Mouse (Mus musculus) CH12.LX (cell line): ENCODE results near the gene Ank2. TPM values are rescaled to one million over a fixed set of nuclear protein-coding genes. Genes with fewer than 3 reads are reported as not detected.

ENCODE experiments used
- DNase-seq: peaks from one replicate; pipeline ENCODE4 v3.0.0-alpha.2; 2013; ENCODE audit errors: extremely low read depth
- H3K27ac ChIP-seq: 2 replicates; pipeline ENCODE4 v1.5.1; 2012; ENCODE audit warnings: low read depth, mild to moderate bottlenecking, control low read depth, moderate library complexity; ENCODE audit not compliant: insufficient read depth
- H3K27me3 ChIP-seq: replicated peaks from 2 replicates; pipeline ENCODE3; 2012; ENCODE audit warnings: inconsistent platforms
- H3K36me3 ChIP-seq, 2 experiments: replicated peaks in 1 of 2; 2 replicates each; pipeline versions ENCODE3 to v1.6.1; 2012; ENCODE audit warnings: inconsistent platforms in 1 of 2, low read length in 1 of 2, mild to moderate bottlenecking in 1 of 2, mixed read lengths in 1 of 2, moderate library complexity in 1 of 2; ENCODE audit not compliant: control insufficient read depth in 1 of 2, insufficient read depth in 1 of 2
- H3K4me1 ChIP-seq, 2 experiments: 2 replicates each; pipeline ENCODE4 v1.6.1; 2012; ENCODE audit warnings: inconsistent platforms in 1 of 2, moderate library complexity in 1 of 2; ENCODE audit not compliant: insufficient read depth in 2 of 2, control insufficient read depth in 1 of 2
- H3K4me2 ChIP-seq: 2 replicates; pipeline ENCODE4 v1.6.1; 2012; ENCODE audit warnings: low read depth, mild to moderate bottlenecking, control low read depth; ENCODE audit not compliant: poor library complexity, insufficient read depth, severe bottlenecking
- H3K4me3 ChIP-seq, 3 experiments: fragments of 150-350 bp in 1 of 3; sonication (generic) in 1 of 3; replicated peaks in 1 of 3; 2 replicates each; pipeline versions ENCODE3 to v1.5.1; 2011 to 2012; ENCODE audit warnings: low read depth in 2 of 3, low read length in 2 of 3, mild to moderate bottlenecking in 2 of 3, moderate library complexity in 2 of 3, control low read depth in 1 of 3, improper control_type of control experiment in 1 of 3, inconsistent platforms in 1 of 3, mixed read lengths in 1 of 3; ENCODE audit not compliant: poor library complexity in 1 of 3
- H3K79me2 ChIP-seq: replicated peaks from 2 replicates; pipeline ENCODE4 v1.6.1; 2012; ENCODE audit warnings: mild to moderate bottlenecking, moderate library complexity; ENCODE audit not compliant: control insufficient read depth, poor library complexity, insufficient read depth, severe bottlenecking; ENCODE audit errors: extremely low read depth
- H3K9ac ChIP-seq: 2 replicates; pipeline ENCODE4 v1.6.1; 2012; ENCODE audit warnings: low read depth, mild to moderate bottlenecking, control low read depth, moderate library complexity; ENCODE audit not compliant: insufficient read depth
- H3K9me3 ChIP-seq: replicated peaks from 2 replicates; pipeline ENCODE3; 2012; ENCODE audit warnings: low read length, inconsistent platforms, mixed read lengths
- CTCF ChIP-seq, 2 experiments: IDR thresholded peaks in 1 of 2; conservative IDR thresholded peaks in 1 of 2; 2 replicates each; pipeline ENCODE4 v1.5.1; 2011 to 2012; ENCODE audit warnings: low read depth in 2 of 2, low read length in 2 of 2, improper control_type of control experiment in 1 of 2, inconsistent platforms in 1 of 2, mild to moderate bottlenecking in 1 of 2, moderate library complexity in 1 of 2
- E2F4 ChIP-seq: IDR thresholded peaks from 2 replicates; pipeline ENCODE4 v1.6.1; 2011; ENCODE audit warnings: low read depth, low read length, improper control_type of control experiment; ENCODE audit not compliant: insufficient replicate concordance
- ELF1 ChIP-seq: IDR thresholded peaks from 2 replicates; pipeline ENCODE4 v1.6.1; 2014; ENCODE audit warnings: low read depth, mild to moderate bottlenecking, inconsistent platforms, low read length, improper control_type of control experiment
- EP300 ChIP-seq: IDR thresholded peaks from 2 replicates; pipeline ENCODE4 v1.6.1; 2011; ENCODE audit warnings: low read length, improper control_type of control experiment
- JUND ChIP-seq: conservative IDR thresholded peaks from 2 replicates; pipeline ENCODE4 v1.6.1; 2011; ENCODE audit warnings: low read depth, low read length, improper control_type of control experiment
- KAT2A ChIP-seq: IDR thresholded peaks from 2 replicates; pipeline ENCODE4 v1.6.1; 2012; ENCODE audit warnings: low read length, improper control_type of control experiment, inconsistent platforms; ENCODE audit not compliant: insufficient replicate concordance
- MAX ChIP-seq: IDR thresholded peaks from 2 replicates; pipeline ENCODE4 v1.6.1; 2011; ENCODE audit warnings: low read length, improper control_type of control experiment
- NELFE ChIP-seq: IDR thresholded peaks from 2 replicates; pipeline ENCODE4 v1.6.1; 2011; ENCODE audit warnings: low read depth, low read length, improper control_type of control experiment
- NRF1 ChIP-seq: IDR thresholded peaks from 2 replicates; pipeline ENCODE4 v1.6.1; 2014; ENCODE audit warnings: low read depth, mild to moderate bottlenecking, inconsistent platforms, low read length, improper control_type of control experiment, moderate library complexity
- PAX5 ChIP-seq: IDR thresholded peaks from 2 replicates; pipeline ENCODE4 v1.6.1; 2012; ENCODE audit warnings: low read length, inconsistent platforms, mixed read lengths
- POLR2AphosphoS2 ChIP-seq: IDR thresholded peaks from 2 replicates; pipeline ENCODE4 v1.6.1; 2011; ENCODE audit warnings: low read depth, low read length, improper control_type of control experiment
- RAD21 ChIP-seq: IDR thresholded peaks from 2 replicates; pipeline ENCODE4 v1.6.1; 2011; ENCODE audit warnings: low read depth, mild to moderate bottlenecking, low read length, improper control_type of control experiment, moderate library complexity
- RCOR1 ChIP-seq: conservative IDR thresholded peaks from 2 replicates; pipeline ENCODE4 v1.6.1; 2012; ENCODE audit warnings: low read depth, mild to moderate bottlenecking, inconsistent platforms, low read length, improper control_type of control experiment
- SMC3 ChIP-seq: IDR thresholded peaks from 2 replicates; pipeline ENCODE4 v1.6.1; 2011; ENCODE audit warnings: low read depth, low read length, improper control_type of control experiment
- TBP ChIP-seq: conservative IDR thresholded peaks from 2 replicates; pipeline ENCODE4 v1.6.1; 2011; ENCODE audit warnings: low read depth, low read length, improper control_type of control experiment
- TCF12 ChIP-seq: IDR thresholded peaks from 2 replicates; pipeline ENCODE4 v1.6.1; 2014; ENCODE audit warnings: low read depth, mild to moderate bottlenecking, inconsistent platforms, low read length, improper control_type of control experiment
- UBTF ChIP-seq: IDR thresholded peaks from 2 replicates; pipeline ENCODE4 v1.6.1; 2012; ENCODE audit warnings: low read depth, mild to moderate bottlenecking, inconsistent platforms, low read length, improper control_type of control experiment, moderate library complexity
- USF1 ChIP-seq: IDR thresholded peaks from 2 replicates; pipeline ENCODE4 v1.6.1; 2014; ENCODE audit warnings: low read depth, mild to moderate bottlenecking, inconsistent platforms, low read length, improper control_type of control experiment
- ZNF384 ChIP-seq: IDR thresholded peaks from 2 replicates; pipeline ENCODE4 v1.6.1; 2012; ENCODE audit warnings: low read depth, low read length, improper control_type of control experiment, inconsistent platforms
- dilution Hi-C: fragments of 300-500 bp; cut with MboI; formaldehyde crosslinking; loops from 2 replicates; pipeline ENCODE4 v1.14.3; 2020; ENCODE audit warnings: low sequenced_read_pairs; ENCODE audit not compliant: extremely low pct_unique_long_range_greater_than_20kb, extremely low pct_ligation_motif_present
- in situ Hi-C: fragments of 300-500 bp; cut with MboI; formaldehyde crosslinking; loops from 3 replicates; pipeline ENCODE4 v1.14.3; 2019; ENCODE audit warnings: low sequenced_read_pairs, low pct_ligation_motif_present, low pct_unique_long_range_greater_than_20kb, mixed read lengths
- polyA plus RNA-seq: library from polyadenylated mRNA; unstranded; fragments of >175 nt; gene quantifications from 2 replicates; pipeline ENCODE4 v1.2.1, GENCODE M21; 2012; ENCODE audit warnings: low read depth; ENCODE audit not compliant: insufficient read length
- total RNA-seq, 2 experiments: library from RNA; depleted of rRNA; stranded (reverse); fragments of 300-350 nt in 1 of 2; fragments of >200 nt in 1 of 2; gene quantifications; 2 replicates each; pipeline ENCODE4 v1.2.3; 2012 to 2014

Gene Ank2
- total and polyA plus RNA-seq, 3 experiments: 3.9 to 20.9 (median 12.2) TPM

GRCm38 (mm10) chr3:127451070-127451469 lies 48.1 kb downstream of the Ank2 start:
- in situ Hi-C loops: loop anchor here (5.0 to 25.0 kb wide), 3 partner anchors 101 to 286 kb away; partner anchors contain the start of genes Larp7 and Zgrf1
- H3K9me3 ChIP-seq: no peaks in the 10 kb centered on the region

GRCm38 (mm10) chr3:127446173-127446572 lies 53.0 kb downstream of the Ank2 start:
- Histone ChIP-seq H3K27me3 (no peaks in the 10 kb centered on the region), H3K9ac (no peak overlapping the region), H3K79me2 (no peaks in the 10 kb centered on the region), H3K4me1 (no peaks in the 10 kb centered on the region), H3K4me2 (no peak overlapping the region), H3K9me3 (no peaks in the 10 kb centered on the region)
- in situ Hi-C loops: loop anchor here (25.0 kb wide), 1 partner anchor 259 kb away; no protein-coding TSS in a partner anchor
- peak; percentile 74 for DNase-seq
- TF ChIP-seq KAT2A (no peak), CTCF (conservative IDR thresholded peaks at IDR 0.05 in 1 of 2, IDR thresholded peaks at IDR 0.05 in 1 of 2; ENCODE audit: low read depth in 2 of 2, low read length in 2 of 2) (peak; percentile 18 to 82; a peak in 3 of 4 replicates), RAD21 (peak; percentile 72), NRF1 (no peak), SMC3 (peak; percentile 80)
- TF ChIP-seq, all 38 proteins: peak for 3
- H3K27ac ChIP-seq: no peak overlapping the region
- H3K4me3 ChIP-seq: no peak overlapping the region
- H3K36me3 ChIP-seq: no peaks in the 10 kb centered on the region
- dilution Hi-C loops: no loop called here

More at GRCm38 (mm10) chr3:127451070-127451469, 48.1 kb downstream of the Ank2 start:
- Histone ChIP-seq H3K27ac (no peak overlapping the region), H3K4me3 (no peak overlapping the region), H3K27me3 (no peaks in the 10 kb centered on the region)
- TF ChIP-seq SMC3: peak; percentile 67
- TF ChIP-seq KAT2A: no peak
- TF ChIP-seq MAX: no peak
- TF ChIP-seq RAD21: peak; percentile 66
- peak; percentile 88 to 89 for TF ChIP-seq CTCF (conservative IDR thresholded peaks at IDR 0.05 in 1 of 2, IDR thresholded peaks at IDR 0.05 in 1 of 2; ENCODE audit: low read depth in 2 of 2, low read length in 2 of 2)
- TF ChIP-seq, all 38 proteins: peak for 3
- H3K9ac ChIP-seq: no peak overlapping the region
- H3K4me2 ChIP-seq: no peak overlapping the region
- peak; percentile 57 for DNase-seq
- no peaks in the 10 kb centered on the region for H3K79me2 ChIP-seq
- dilution Hi-C loops: no loop called here
- H3K36me3 ChIP-seq: no peaks in the 10 kb centered on the region
- peaks cover 4% of the 10 kb centered on the region in 2 experiments; a peak in 2 of 4 replicates for H3K4me1 ChIP-seq

- dilution Hi-C loops: no loop called here
- no peak for TF ChIP-seq EP300
- TF ChIP-seq UBTF: no peak
- TF ChIP-seq USF1: no peak
- TF ChIP-seq MAX: no peak
- no peak for TF ChIP-seq TBP
- TF ChIP-seq JUND: no peak
- no peak for TF ChIP-seq PAX5
- TF ChIP-seq E2F4: no peak
- TF ChIP-seq POLR2AphosphoS2: no peak
- TF ChIP-seq ZNF384: no peak
- TF ChIP-seq NELFE: no peak
- TF ChIP-seq TCF12: no peak
- no peak for TF ChIP-seq ELF1
- TF ChIP-seq RCOR1: no peak
Observed at GRCm38 (mm10) chr3:127433291-127433690, 65.9 kb downstream of the Ank2 start.

More at GRCm38 (mm10) chr3:127433291-127433690, 65.9 kb downstream of the Ank2 start:
- H3K9ac ChIP-seq: no peak overlapping the region
- in situ Hi-C loops: loop anchor here (25.0 kb wide), 1 partner anchor 246 kb away; no protein-coding TSS in a partner anchor
- no peak overlapping the region for H3K4me3 ChIP-seq
- H3K27me3 ChIP-seq: no peaks in the 10 kb centered on the region
- no peaks in the 10 kb centered on the region for H3K9me3 ChIP-seq
- no peaks in the 10 kb centered on the region for H3K79me2 ChIP-seq
- H3K27ac ChIP-seq: no peak overlapping the region
- no peak for DNase-seq
- no peaks in the 10 kb centered on the region for H3K4me1 ChIP-seq
- no peak overlapping the region for H3K4me2 ChIP-seq
- H3K36me3 ChIP-seq: no peaks in the 10 kb centered on the region
